Mouse (Mus musculus) frontal cortex, postnatal 25 days (tissue): Measurements from ENCODE around the gene Hnrnpf.

ENCODE experiments used
- DNase-seq, 2 experiments: peaks; one replicate each; pipeline ENCODE4 v3.0.0; 2022; ENCODE audit warnings: low spot score in 2 of 2

Gene Hnrnpf

GRCm38 (mm10) chr6:117891369-117892160, 8.6 kb upstream of the Hnrnpf start:
- DNase-seq, result no peak

GRCm38 (mm10) chr6:117892386-117892785, 7.7 kb upstream of the Hnrnpf start:
- no peak for DNase-seq

- DNase-seq, result no peak
Observed at GRCm38 (mm10) chr6:117893435-117893834, 6.7 kb upstream of the Hnrnpf start.

GRCm38 (mm10) chr6:117897800-117898199, 2.3 kb upstream of the Hnrnpf start:
- no peak for DNase-seq

GRCm38 (mm10) chr6:117901510-117902402, 1.6 kb downstream of the Hnrnpf start:
- no peak for DNase-seq

GRCm38 (mm10) chr6:117902556-117902955, 2.4 kb downstream of the Hnrnpf start:
- no peak for DNase-seq

GRCm38 (mm10) chr6:117903836-117904235, 3.7 kb downstream of the Hnrnpf start:
- DNase-seq, result no peak

- no peak for DNase-seq
Observed at GRCm38 (mm10) chr6:117905260-117905930, 5.3 kb downstream of the Hnrnpf start.

- peak; percentile 37 to 52 for DNase-seq
Observed at GRCm38 (mm10) chr6:117906015-117906531, 5.9 kb downstream of the Hnrnpf start.

GRCm38 (mm10) chr6:117906590-117907271, 6.6 kb downstream of the Hnrnpf start:
- DNase-seq, result peak; percentile 91 to 95

GRCm38 (mm10) chr6:117907301-117907978, 7.3 kb downstream of the Hnrnpf start:
- peak; percentile 29 to 43 for DNase-seq

GRCm38 (mm10) chr6:117907979-117908355, 7.8 kb downstream of the Hnrnpf start:
- no peak for DNase-seq

GRCm38 (mm10) chr6:117908424-117908900, 8.3 kb downstream of the Hnrnpf start:
- no peak for DNase-seq

GRCm38 (mm10) chr6:117910120-117910661, 10.1 kb downstream of the Hnrnpf start:
- DNase-seq, result no peak

GRCm38 (mm10) chr6:117914541-117914940, 14.4 kb downstream of the Hnrnpf start:
- DNase-seq, result no peak

GRCm38 (mm10) chr6:117916205-117916736, 16.1 kb downstream of the Hnrnpf start:
- no peak for DNase-seq

GRCm38 (mm10) chr6:117916737-117917426, 16.8 kb downstream of the Hnrnpf start:
- DNase-seq, result peak; percentile 34 to 41

- no peak for DNase-seq
Observed at GRCm38 (mm10) chr6:117917576-117917975, 17.5 kb downstream of the Hnrnpf start.

- no peak for DNase-seq
Observed at GRCm38 (mm10) chr6:117918043-117918442, 17.9 kb downstream of the Hnrnpf start.
